Mouse (Mus musculus) cerebellum, postnatal 36 days (tissue): Measurements from ENCODE around the gene Sprtn.

Experiments
- DNase-seq, 2 experiments: peaks; one replicate each; pipeline ENCODE4 v3.0.0; 2021 to 2022; ENCODE audit warnings: mixed read lengths in 2 of 2

Sprtn gene

DNA sequence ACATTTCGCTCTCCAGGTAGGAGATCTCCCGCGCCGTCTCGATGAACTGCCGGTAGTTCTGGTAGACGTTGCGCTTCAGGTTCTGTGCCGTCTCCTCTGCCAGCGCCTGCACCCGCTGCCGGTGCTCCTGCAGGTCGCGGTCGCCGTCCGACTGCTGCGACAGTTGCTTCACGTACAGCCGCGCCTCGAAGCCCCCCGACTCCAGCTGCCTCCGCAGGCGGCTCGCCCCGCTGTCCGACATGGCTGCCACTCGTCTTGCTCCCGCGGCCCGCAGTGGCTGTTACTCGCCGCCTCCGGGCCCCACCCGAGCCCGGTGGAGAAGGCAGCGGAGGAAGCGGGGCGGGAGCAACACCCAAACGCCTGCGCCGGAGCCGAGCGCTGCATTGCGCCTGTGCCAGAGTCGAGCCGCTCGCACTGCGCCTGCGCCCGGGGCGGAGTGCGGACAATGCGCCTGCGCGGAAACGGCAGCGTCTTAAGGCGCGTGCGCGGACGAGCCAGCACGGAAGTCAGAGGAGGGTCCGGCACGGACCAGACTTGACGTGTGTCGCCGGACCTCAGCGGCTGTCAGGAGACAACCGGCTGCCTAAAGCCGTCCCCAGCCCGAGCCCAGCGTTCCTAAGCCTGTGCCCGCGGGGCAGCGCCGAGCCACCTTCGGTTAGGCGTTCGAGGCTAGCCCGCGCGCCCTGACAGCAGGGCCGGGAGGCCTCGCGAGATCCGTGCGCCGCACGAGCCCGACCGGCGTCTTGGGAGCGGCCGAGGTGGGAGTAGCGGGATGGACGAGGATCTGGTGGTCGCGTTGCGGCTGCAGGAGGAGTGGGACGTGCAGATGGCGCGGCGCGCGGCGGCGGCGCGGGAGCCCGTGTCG lies at the start of gene Sprtn, which contains the start of gene Exoc8:
TSS of gene Sprtn (plus strand) at position 501 of the 865 bp plus-strand sequence.
TSS of gene Exoc8 (minus strand) at position 320 of the 865 bp plus-strand sequence.
- DNase-seq, result peak; percentile 98 to 99

- no peak for DNase-seq
Observed at GRCm38 (mm10) chr8:124853511-124853910, 44.2 kb upstream of the Sprtn start.

- DNase-seq, result peak; percentile 32 to 39
Observed at GRCm38 (mm10) chr8:124859466-124859865, 38.2 kb upstream of the Sprtn start.

GRCm38 (mm10) chr8:124860188-124860587 lies 37.5 kb upstream of the Sprtn start:
- DNase-seq, result peak; percentile 18 to 42

GRCm38 (mm10) chr8:124862321-124863162 lies 35.1 kb upstream of the Sprtn start, which contains the start of the genes Gnpat and 2810004N23Rik:
TSS of gene Gnpat (plus strand) at chr8:124863033.
TSS of gene 2810004N23Rik (minus strand) at chr8:124863120.
- peak; percentile 92 to 93 for DNase-seq

DNA sequence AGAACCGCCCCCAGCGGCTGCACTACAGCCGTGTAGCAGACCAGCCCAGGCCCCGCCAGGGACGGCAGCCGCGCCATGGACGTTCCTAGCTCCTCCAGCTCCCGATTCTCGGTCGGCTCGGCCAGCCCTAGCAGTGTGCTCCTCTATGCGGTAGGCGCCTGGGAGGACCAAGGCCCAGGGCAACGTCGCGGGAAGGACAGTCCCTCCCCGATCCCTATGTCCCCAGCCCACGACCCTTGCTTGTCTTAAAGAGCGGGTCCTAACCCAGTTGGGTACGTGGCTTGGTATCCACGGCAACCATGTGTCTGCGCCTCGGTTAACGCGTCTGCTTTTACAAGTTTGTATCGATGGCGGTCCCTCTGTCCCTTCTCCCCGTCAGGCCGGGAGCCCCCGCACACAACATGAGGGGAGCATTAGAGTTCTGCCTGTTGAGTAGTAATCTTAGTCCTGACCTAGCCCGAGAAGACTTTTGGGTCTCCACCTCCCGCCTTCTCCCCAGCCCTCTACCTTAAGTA lies 34.5 kb upstream of the Sprtn start:
- DNase-seq, result no peak

DNA sequence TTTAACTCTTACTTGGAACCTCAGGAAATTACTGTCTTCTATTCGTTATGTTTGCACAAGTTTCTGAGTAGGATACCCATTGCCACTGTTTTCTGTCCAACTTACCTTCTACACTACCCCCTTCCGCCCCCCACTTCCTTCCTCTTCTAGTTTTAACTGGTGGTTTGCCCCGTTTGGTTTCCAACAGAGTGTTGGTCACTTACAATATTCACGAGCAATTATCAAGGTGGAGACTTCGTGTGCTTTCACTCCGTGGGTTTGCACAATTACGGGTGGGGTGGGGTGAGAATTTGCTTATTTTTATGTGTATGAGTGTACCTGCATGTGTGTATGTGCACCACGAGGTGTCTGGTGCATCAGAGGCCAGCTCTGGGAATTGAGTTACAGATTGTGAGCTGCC lies 34.0 kb upstream of the Sprtn start:
- DNase-seq, result no peak

- DNase-seq, result no peak
Observed at GRCm38 (mm10) chr8:124866669-124867068, 31.0 kb upstream of the Sprtn start.

DNA sequence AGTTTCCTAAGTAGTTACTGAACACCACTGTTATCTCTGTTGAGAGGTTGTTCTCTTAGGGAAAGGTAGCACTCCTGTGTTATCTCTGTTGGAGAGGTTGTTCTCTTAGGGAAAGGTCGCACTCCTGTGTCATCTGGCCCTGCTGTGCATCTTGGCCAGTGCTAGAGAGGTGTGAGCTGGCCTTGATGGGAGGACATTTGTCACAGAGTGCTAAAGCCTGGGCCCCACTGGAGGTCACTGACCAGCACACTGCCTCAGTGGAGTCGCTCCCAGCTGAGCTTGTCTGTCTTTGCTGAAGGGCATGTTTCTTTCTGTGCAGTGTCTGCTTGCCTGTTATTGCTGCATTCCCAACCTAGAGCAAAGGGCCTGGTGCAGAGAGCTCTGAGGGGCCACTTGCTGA lies 30.6 kb upstream of the Sprtn start:
- no peak for DNase-seq

GRCm38 (mm10) chr8:124869708-124870107 lies 28.0 kb upstream of the Sprtn start:
- no peak for DNase-seq

GRCm38 (mm10) chr8:124871474-124871873 lies 26.2 kb upstream of the Sprtn start:
- no peak for DNase-seq

DNA sequence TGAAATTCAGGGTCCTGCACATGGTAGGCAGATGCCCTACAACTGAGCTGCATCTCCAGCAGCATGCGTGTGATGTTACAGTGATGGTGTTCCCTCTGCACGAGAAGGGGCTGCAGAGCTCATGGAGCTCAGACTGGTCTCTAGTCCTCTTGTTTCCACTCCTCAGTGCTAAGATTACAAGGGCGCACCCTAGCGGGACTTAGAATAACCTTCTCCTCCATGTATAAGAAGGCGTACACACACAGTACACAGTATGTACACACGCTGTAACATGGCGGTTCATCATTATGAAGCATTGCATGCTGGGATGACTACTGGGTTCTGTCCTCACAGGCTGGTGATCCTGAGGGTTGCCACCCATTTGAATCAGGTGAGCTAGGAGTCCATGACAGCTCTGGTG lies 25.6 kb upstream of the Sprtn start:
- no peak for DNase-seq

DNA sequence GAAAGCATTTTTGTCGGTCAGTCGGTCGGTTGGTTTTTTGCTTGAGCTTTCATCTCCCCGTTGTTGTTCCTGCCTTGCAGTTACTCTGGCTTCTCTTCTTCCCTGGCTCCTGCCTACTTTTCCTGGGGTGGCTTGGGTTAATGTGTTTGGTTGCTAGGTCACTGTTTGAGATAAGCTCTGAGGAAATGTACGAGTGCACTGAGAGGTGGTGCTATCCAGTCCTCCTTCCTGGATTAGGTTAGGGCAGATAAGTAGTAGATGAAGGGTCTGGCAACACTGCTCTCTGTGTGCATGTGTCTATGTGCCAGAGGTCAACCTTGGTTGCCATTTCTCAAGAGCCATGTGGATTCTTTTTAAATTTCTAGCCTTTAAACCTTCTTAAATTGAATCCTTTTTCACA lies 25.0 kb upstream of the Sprtn start:
- DNase-seq, result no peak

- no peak for DNase-seq
Observed at GRCm38 (mm10) chr8:124878141-124878540, 19.5 kb upstream of the Sprtn start.

GRCm38 (mm10) chr8:124878946-124879526 lies 18.6 kb upstream of the Sprtn start:
- DNase-seq, result no peak

DNA sequence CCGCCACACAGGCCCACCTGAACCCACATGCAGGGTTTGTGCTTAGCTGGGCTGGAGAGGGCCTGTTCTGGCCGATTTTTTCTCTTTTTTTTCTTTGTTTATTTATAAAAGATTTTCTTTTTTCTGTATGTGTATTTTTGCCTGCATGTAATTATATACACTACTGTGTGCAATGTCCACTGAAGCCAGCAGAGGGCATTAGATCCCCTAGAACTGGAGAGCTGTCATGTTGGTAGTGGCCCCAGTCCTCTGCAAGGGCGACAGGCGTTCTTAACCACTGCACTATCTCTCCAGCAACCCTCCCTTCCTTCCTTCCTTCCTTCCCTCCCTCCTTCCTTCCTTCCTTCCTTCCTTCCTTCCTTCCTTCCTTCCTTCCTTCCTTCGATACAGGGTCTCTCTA lies 9.3 kb upstream of the Sprtn start:
- no peak for DNase-seq

DNA sequence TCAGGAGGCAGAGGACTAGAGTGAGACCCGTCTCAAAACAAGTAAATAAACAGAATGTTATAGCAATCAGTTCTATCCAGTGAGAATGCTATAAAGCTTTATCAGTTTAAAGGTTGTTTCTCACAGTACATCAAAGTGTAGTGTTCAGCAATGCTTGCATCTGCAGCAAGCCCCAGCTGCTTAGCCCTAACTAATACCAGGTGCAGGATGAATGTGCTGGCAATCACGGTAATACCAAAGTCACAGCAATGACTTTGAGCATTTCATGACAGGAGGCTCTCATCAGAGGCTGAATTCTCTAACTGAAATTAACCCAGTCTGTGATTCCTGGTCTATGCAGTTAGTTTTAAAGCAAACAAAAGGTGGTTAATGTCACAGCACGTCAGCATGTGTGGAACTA lies 5.1 kb upstream of the Sprtn start:
- no peak for DNase-seq

GRCm38 (mm10) chr8:124896010-124896631 lies 1.6 kb upstream of the Sprtn start:
- DNase-seq, result peak; percentile 15 to 21

GRCm38 (mm10) chr8:124896632-124897385 lies 877 bp upstream of the Sprtn start:
- peak; percentile 78 to 82 for DNase-seq

- no peak for DNase-seq
Observed at GRCm38 (mm10) chr8:124898251-124898905, 692 bp downstream of the Sprtn start.

GRCm38 (mm10) chr8:124903198-124903597 lies 5.5 kb downstream of the Sprtn start:
- no peak for DNase-seq
